Mouse (Mus musculus) cerebellum, postnatal 10 days (tissue): Measurements from ENCODE around the gene Mier2.

Experiments used
- DNase-seq, 2 experiments: peaks; one replicate each; pipeline ENCODE4 v3.0.0; 2021; ENCODE audit warnings: mixed read lengths in 2 of 2

The Mier2 gene

DNA sequence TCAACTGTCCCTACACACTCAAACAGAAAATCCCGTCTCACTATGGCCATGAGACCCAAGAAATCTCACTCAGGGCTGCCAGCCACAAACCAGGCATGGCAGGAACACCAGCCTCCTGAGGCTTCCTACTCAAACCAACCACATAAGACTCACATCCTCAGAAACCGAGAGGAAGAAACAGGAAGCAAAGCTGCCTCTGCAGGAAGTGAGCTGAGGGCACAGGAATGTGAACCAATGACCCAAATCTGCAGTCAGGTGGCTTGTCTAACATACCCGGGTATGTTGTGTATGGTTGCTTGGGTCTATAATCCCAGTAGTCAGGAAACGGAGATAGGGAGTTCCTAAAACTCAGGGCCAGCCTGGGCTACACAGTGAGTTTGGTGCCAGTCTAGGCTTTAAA lies 16.1 kb downstream of the Mier2 start:
- no peak for DNase-seq

DNA sequence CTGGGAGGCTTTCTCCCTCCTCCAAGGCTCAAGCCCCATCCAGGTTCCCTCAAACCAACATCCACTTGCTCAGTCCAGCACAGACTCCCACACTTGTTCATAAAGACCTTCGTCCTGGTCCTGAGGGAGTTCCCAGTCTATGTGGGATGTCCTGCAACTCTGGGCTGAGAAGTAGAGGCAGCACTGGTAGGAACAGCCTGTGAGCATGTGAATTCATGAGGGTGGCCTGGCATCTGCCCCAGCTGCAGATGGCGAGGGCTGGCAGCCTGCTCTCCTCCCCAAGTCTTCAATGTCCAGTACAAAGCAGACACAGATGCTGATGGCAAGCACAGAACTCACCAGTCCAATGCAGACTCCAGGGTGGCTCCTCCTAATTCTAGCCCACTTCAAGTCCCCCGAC lies 16.7 kb downstream of the Mier2 start:
- peak; percentile 56 to 72 for DNase-seq

DNA sequence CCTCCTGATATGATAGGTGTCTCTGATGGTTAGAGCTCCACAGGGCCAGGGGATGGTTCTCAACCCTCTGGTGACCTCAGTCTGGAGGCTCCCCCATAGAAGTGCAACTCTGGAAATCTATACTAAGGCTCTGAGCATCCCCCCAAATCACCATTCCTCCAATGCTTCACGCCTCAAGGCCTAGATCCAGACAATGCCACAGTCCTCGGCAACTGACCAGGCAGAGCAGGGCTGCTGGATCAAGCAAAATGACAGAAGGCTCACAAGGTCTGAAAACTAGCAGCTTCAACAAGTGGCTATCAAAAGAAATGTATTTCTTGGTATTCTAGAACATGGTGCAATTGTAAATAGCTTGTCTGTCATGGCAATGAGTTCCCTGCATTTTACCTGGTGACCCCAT lies 17.2 kb downstream of the Mier2 start:
- DNase-seq: peak in 1 of 2 experiments; percentile 1

DNA sequence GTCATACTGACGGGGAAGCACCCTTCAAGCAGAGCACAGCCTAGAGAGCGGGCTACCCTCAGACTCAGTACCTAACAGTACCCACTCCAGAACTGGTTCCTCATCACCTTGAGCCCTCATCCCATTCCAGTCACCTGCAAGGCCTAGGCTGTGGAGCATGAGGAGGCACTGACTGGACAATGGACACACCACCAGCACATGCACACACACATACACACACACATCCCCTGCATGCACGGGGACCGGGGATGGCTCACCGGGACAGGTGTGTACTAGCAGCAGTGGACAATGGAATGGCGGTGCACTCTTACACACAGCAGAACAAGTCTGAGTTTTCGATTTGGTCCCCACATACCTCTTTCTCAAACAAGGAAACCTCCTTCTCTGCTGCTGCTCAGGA lies 17.7 kb downstream of the Mier2 start:
- DNase-seq: peak in 1 of 2 experiments; percentile 1

DNA sequence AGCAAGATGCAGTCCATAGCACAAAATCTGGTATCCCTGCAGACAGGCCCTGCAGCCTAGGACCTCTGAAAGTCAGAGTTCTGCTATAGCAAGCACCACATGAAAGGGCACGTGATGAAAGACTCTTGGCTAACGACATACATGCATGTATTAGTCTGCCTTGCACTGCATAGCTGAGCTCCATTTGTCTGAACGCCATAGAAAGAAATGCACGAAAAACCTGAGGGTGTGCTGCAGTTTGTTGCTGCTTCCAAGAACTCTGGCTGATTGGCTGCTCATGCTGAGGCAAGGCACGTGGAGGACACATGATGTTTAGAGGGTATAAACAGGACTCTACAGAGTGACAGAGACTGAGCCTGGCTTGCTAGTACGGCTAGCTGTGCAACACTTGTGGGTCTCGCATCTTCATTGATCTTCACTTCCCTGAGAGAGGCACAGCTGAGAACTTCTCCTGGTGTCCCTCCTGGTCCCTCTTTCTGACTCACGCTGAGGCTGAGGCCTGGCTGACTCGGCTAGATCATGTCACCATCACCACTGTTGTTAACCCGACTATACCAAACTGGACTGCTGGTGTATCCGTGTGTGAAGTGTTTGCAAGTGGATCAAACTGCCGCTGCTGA lies 18.4 kb downstream of the Mier2 start:
- DNase-seq: peak in 1 of 2 experiments; percentile 2

DNA sequence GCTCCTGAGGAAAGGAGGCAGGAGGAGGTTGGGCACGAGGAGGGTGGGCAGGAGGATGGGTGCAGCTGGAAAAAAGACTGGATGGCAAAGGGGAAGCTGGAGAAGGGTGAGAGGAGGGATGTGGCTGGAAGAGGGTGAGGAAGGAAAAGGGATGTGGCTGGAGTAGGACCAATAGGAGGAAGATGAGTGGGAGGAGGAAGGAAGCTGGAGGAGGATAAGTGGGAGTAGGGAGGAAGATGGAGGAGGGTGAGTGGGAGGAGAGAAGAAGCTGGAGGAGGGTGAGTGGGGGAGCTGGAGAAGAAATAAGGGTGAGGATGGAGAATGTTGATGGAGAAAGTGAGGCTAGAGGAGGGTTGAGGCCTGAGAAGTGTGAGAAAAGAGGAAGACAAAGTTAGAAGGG lies 19.6 kb downstream of the Mier2 start:
- no peak for DNase-seq

DNA sequence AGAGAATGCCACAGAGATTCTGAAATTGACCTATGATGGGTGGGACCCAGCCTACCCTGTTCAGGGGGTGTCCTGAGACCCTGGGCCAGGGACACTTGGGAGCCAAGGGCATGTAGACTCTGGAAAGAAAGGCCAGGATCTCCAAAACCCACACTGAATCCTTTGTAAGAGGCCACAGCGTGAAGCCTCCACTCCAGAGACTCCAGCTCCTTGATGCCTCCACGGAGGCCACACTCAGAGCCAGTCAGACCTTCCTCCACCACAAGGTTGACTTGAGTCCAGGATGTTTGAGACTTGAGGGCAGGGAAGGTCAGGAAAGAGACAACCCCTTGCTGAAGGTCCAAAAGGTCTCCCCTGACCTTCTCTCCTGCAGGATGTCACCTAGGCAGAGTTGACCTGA lies 20.6 kb downstream of the Mier2 start:
- peak in 1 of 2 experiments; percentile 1 for DNase-seq

DNA sequence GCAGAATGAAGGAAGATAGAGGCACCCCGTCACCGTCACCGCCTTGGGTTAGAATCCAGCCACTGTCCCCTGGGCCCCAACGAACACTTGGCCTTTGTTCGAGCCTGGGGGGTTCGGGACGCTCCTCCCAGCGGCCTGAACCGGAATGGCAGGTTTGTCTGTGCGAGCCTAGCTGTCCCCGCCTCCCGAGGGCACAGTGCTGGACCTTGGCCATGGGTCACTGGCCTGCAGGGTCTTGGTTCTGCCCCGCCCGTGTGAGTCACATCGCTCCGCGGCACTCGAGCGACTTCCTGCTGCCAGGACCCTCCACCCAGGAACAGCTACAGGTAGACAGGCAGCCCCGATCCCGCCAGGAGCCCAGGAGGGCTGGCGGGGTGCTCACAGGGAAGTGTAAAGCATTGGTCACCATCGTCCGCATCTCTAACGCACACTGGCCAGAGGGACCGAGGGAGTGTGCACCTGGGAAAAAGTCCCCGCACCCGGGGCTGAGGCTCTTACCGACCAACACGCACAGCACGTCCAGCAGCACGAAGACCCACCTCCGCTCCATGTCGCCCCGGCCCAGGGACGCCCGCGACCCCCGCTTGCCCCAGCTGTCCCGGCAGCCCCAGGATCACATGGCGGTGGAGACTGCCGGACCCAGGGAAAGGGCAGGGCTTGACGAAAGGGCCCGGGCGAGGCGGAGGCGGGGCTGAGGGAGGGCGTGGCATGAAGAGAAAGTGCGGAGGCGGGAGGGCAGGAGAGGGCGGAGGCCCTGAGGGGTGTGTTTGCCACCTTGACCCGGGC lies 21.7 kb downstream of the Mier2 start, which contains the start of gene Plpp2:
Gene Plpp2, minus strand, starts transcription at position 671 of the 786 bp plus-strand sequence.
- peak; percentile 72 to 75 for DNase-seq

DNA sequence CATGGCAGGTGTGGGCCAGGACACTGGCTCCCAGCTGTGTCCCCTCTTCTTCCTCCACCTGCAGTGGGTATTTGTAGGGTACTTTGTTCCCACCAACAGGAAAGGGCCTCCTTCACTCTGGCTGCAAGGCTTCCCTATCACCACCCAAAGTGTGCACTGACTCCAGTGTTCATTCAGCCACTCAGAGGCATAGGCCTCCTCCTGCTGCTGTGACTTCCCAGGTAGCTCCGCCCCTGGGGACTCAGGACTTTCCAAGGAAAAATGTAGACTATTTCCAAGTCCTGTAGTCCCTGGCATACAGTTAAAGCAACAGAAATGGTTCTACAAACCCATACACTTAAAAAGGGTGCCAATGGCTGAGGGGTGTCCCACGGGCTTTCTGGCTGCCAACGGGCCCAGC lies 22.3 kb downstream of the Mier2 start:
- DNase-seq: no peak

DNA sequence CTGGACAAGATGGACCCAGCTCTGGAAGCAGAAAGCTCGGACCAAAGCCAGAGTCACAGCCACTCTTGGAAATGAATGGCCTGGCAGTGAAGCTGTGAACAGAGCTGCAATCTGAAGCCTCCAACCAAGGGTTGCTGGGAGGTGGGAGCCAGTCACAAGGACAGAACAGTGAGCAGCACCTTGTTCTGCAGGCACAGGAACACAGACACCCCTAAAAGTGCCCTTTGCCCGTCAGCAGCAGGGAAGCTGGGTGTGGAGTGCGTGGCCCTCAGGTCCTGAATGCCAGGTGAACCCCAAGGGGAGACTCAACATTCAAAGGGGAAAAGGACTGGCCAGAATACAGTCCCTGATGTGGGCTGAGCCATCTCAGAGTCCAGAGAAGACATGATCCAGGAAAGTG lies 23.4 kb downstream of the Mier2 start:
- peak in 1 of 2 experiments; percentile 15 for DNase-seq

DNA sequence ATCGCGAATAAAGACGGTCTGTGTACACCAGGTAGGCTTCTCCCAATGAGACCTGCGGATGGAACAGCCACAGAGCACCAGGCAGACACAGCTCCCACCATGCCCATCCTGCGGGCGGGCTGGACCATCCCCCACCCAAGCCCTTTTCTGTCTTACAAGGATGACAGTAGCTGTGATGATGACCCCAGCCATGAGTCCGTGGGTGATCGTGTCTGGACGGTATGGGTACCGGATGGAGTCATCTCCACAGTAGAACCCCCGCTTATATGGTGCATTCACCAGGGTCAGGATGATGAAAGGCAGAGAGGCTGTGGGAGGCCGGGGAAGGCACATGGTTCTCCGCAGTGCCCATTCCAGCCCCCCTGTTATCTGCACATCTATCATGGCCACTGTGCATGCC lies 24.3 kb downstream of the Mier2 start:
- DNase-seq: no peak

DNA sequence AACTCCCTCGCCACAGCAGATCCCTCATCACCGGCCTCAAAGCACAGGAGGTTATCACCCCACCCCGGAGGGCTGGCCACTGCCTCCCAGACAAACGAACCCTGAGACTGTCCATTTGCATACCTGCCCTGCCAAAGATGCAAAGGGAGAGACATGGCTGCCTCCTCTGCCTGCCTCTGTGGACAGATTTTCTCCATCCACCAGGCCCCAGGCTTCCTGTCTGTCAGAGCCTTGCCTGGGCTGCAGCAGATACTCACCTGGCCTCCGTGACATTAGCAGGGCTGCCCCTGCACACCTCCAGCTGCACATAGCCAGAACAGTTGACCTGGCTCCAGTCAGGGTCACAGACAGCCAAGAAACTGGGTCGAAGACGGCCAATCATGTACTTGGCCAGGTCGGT lies 24.8 kb downstream of the Mier2 start:
- DNase-seq: peak in 1 of 2 experiments; percentile 3

DNA sequence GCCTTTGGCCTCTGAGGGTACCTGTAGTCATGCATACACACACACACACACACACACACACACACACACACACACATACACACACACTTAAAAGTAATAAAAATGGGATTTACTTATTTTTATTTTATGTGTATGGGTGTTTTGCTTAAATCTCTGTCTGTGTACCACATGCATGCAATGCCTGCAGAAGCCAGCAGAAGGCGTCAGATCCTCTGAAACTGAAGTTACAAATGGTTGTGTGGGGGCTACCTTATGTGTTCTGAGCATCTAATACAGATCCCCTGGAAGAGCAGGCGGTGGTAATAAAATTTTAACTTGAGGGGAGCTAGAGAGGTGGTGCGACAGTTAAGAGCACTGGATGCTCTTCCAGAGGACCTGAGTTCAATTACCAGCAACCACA lies 26.9 kb downstream of the Mier2 start:
- no peak for DNase-seq

DNA sequence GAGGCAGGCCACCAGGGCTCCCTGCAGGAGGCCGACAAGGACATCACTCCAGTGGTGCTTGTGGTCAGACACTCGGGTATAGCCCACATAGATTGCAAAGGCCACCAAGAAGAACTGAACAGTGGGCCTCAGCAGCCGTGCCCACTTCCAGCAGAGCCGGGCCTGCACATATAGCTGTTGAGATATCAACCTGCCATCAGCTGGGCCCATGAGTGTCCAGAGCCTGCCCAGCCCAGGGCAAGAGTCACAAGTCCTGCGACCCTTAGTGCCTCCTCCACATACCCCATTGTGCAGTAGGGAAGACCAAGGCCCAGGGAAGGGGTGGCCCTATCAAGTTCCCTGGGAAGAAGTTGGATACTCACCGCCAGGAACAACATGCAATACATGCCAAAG lies 27.6 kb downstream of the Mier2 start:
- no peak for DNase-seq

DNA sequence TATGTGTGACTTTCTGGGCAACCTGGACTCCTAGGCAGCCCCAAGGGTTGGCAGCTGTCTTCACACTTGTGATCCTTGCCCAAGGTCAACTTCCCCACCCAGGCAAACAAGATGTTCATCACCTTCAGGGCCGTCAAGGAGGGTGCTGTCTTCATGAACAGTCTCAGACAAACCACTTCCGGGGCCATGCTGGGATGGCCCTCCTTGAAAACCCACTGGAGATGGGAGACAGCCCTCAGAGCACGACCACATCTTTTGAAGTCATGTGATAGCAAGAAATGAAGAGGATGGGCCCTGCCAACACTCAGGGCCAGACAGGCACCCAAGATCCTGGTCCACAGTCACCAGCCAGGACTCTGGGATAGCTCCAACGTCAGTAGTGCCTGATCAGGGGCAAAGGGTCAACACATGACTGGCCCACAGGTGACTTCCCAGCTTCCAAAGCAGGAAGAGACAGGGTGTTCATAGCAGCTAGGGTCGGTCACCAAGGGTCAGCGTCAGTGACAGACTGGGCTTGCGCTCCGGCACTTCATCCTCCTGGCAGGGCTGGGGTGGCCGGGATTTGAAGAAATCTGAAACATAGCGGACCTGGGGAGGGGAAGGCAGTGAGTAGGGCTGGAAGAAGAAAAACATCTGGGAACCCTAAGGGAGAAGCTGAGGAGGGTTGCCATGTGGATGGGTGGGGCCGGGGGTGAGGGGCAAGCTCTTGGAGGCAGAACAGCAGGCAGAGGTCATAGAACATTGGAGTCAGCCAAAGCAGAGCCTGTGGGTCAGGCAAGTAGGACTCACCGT lies 28.1 kb downstream of the Mier2 start:
- no peak for DNase-seq

DNA sequence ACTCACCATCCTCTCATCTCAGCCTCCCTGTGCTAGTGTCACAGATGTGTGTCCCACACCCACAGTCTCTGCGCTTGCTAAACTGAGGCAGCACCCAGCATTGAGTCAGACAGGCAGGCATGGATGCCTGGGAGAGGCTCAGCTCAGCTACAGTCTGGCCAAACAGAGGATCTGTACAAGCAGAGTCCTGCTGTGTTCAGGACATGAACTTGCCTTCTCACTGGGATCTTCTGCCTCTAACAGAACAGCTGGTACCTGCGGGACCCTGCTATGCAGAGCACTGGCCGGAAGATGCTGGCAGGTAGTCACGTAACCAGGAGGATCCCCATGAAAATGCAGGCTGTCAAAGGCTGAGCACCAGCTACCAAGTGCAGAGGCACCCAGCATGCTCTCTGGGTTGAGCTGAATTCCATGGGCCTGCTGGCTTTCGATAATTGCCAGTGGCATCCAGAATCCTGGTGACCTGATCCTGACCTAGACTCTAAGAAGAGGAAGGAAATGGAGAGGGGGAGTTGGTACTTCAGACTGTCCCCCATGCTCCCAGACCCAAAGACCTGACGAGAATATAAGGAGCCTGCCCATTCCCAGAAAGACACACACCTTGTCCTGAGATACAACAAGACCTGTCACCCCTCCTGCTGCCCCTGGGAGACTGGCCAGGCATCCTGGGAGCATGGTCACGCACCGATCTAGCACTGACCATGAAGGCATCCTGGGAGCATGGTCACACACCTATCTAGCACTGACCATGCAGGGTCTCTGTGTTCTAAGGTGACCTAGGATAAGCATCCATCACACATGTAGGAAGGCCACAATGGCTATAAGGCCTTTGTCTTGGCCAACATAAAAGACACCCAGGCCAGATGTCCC lies 29.3 kb downstream of the Mier2 start:
- peak; percentile 46 to 48 for DNase-seq

DNA sequence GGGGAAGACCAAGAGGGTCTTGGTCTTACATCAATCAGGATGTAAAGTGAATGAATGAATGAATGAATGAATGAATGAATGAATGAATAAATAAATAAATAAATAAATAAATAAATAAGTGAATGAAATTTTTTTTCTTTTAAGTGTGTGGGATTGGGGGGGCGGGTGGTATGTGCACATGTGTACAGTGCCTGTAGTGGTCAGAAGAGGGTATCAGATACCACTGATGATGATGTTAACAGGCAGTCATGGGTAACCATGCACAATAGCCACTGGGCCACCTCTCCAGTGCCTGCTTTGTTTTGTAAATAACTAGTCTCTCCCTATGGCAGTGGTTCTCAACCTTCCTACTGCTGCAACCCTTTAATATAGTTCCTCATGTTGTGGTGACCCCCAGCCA lies 30.6 kb downstream of the Mier2 start:
- DNase-seq: no peak

DNA sequence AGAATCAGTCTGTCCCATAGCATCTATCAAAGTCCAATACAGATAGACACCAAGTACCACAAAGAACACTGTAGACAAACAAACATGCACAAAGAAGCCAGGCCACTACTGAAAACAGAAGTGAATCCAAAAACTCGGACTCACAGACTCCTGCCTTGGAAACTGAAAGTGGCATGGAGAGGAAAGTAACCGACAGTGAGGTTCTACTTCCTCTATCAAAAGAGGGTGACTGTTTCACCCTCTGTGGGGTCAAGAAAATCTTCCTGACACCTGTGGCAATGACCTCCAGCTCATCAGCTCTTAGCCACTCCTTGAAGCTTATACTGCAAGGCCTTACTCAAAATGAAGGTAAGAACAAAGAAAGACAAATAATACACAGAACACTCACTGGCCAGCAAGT lies 48.3 kb downstream of the Mier2 start:
- DNase-seq: no peak

DNA sequence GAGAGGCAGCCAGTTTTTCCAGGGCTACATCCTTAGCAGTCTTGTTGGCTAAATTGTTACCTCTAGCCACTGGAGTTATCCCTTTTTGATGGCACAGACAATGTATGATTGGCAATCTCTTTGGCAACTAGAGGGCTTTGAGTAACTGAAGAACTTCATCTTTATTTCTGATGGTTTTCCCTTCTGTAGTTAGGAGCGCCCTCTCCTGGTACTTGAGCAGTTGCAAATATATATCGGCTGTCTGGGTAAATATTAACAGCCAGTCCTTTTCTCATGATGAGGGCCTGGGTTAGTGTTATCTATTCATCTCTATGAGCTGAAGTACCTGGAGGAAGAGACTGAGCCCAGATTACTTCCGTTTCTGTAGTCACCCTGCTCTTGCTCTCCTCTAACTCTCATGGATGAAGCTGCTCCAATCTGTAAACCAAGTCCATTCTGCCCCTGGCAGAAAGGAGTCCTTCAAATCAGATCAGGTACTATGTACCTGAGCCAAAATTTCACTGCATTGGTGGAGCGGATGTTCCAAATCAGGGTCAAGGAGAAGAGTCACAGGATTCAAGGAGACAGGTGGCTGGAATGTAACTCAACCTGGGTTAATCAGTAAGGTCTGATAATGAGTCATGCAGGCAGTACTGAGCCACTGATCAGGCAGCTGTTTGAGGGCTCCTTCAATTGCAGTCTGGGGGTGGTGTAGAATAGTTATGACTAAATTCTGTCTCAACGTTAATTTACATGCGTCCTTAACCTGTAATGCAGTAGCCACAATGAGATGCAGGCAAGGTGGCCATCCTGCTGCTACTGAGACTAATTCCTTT lies 52.0 kb downstream of the Mier2 start:
- peak; percentile 10 to 13 for DNase-seq

DNA sequence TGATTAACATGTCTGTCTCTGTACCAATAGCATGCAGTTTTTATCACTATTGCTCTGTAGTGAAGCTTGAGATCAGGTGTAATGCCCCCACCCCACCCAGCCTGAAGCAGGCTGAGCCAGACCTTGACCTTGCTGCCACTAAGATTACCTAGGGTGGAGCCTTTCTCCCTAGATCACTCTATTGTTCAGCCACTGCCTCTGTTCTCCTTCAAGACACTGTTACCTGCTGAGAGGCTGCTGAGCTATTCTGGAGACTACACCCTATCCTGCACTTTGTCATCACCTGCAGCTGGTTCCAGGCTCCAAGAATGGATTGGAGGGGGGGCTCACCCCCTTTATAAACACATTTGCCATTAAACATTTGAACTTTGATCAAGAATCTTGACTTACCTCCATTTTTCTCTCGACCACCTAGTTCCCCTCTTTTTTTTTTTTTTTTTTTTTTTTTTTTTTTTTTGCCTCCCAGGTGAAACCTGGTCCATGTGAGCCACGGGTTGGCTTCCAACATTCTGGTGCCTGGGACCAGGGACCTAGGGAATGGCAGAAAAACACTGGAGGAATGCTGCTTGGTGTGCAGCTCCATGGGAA lies 58.2 kb downstream of the Mier2 start:
- no peak for DNase-seq

DNA sequence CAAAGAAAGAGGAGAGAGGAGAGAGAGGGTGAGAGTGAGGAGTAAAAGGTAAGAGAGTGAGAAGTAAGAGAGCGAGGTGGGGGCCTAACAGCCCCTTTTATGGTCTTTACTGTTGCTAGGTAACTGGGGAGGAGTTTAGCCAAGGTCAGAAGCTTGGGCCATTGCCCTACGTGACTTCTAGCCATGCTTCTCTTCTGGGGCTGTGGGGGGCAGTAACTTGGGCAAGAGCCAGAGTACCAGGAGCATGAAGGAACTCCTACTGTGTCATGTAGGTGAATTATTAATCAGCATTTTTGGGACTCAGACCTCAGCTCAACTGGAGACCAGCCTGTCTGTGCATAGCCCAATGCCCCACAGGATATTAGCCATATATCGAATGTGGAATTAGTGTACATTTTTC lies 59.1 kb downstream of the Mier2 start:
- peak in 1 of 2 experiments; percentile 3 for DNase-seq
